24 mouse cellular contexts compared by ENCODE assay signal in the genomic region with DNA sequence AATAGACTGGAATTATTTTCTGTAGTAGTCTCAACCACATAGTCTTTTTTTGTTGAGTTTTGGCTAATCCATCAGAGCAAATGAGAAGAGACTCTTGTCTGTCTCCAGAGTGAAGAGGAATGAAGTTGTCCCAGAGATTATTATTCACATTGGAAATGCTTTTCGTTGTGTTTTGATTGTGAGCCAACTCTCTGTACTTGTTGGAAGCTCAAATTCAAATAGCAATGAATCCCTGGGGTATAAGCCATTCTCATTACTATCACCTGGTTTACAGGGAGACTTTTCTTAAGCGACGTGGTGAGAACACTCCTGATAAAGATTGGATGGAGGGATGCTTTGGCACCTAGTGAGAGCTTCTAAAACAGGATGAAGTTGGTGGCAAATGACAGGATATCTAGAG.
DNase-seq lines count a peak whose midpoint lies in the region; ATAC-seq and TF ChIP-seq lines count a peak whose summit lies in the region.
"Had no signal": no experiment of that assay in that cellular context is flagged by ENCODE, and none has a peak within 500 bp of the region (broad histone marks: within the 10 kb centered on the region; RNA-seq: fewer than 3 reads in every experiment).

No protein-coding gene starts in this region.

- no peak for TF ChIP-seq POLR2A in limb, embryonic 14.5 days (IDR thresholded peaks at IDR 0.05; ENCODE audit: borderline replicate concordance, extremely low read depth, insufficient read depth, insufficient read length)

- H3K4me3 ChIP-seq in gastrocnemius, adult 2 months: no peak overlapping the region
- no peak overlapping the region for H3K4me3 ChIP-seq in limb, embryonic 14.5 days (replicated peaks; ENCODE audit: low read length)
- H3K4me3 ChIP-seq in limb, embryonic 10.5 days: no peak overlapping the region
- H3K4me3 ChIP-seq: embryonic facial prominence, embryonic 12.5 days; embryonic facial prominence, embryonic 15.5 days; erythroblast, embryonic 14.5 days; forebrain, embryonic 10.5 days; forebrain, embryonic 12.5 days had no signal

- H3K27me3 ChIP-seq in limb, embryonic 14.5 days (ENCODE audit: control insufficient read depth, insufficient read depth, low read length): no peaks in the 10 kb centered on the region
- no peaks in the 10 kb centered on the region for H3K27me3 ChIP-seq in limb, embryonic 10.5 days (ENCODE audit: low read depth, poor library complexity, severe bottlenecking)
- H3K27me3 ChIP-seq: embryonic facial prominence, embryonic 12.5 days; embryonic facial prominence, embryonic 15.5 days; forebrain, embryonic 12.5 days had no signal

- no peak overlapping the region for H3K4me2 ChIP-seq in limb, embryonic 14.5 days (replicated peaks; ENCODE audit: low read depth, low read length, severe bottlenecking)
- H3K4me2 ChIP-seq: embryonic facial prominence, embryonic 12.5 days; embryonic facial prominence, embryonic 15.5 days; forebrain, embryonic 12.5 days had no signal

- no peak for TF ChIP-seq CTCF in gastrocnemius, adult 2 months (IDR thresholded peaks at IDR 0.05)

- WGBS in limb, embryonic 14.5 days: 52% methylated on average over 3 of the region's 3 CpGs
- 85% methylated on average over 3 of the region's 3 CpGs for WGBS in limb, embryonic 10.5 days

- H3K4me1 ChIP-seq in limb, embryonic 14.5 days (ENCODE audit: control insufficient read depth, insufficient read depth, low read length): no peaks in the 10 kb centered on the region
- H3K4me1 ChIP-seq in limb, embryonic 10.5 days: no peaks in the 10 kb centered on the region
- H3K4me1 ChIP-seq: forebrain, embryonic 10.5 days; forebrain, embryonic 12.5 days had no signal

- H3K36me3 ChIP-seq in limb, embryonic 14.5 days (ENCODE audit: control insufficient read depth, insufficient read depth, low read length): no peaks in the 10 kb centered on the region
- no peaks in the 10 kb centered on the region for H3K36me3 ChIP-seq in limb, embryonic 10.5 days
- H3K36me3 ChIP-seq: embryonic facial prominence, embryonic 12.5 days; embryonic facial prominence, embryonic 15.5 days; forebrain, embryonic 10.5 days; forebrain, embryonic 12.5 days had no signal

- H3K9ac ChIP-seq in limb, embryonic 14.5 days (ENCODE audit: low read depth, low read length, severe bottlenecking): no peak overlapping the region
- H3K9ac ChIP-seq: embryonic facial prominence, embryonic 12.5 days; embryonic facial prominence, embryonic 15.5 days; forebrain, embryonic 12.5 days had no signal

- ATAC-seq in limb, embryonic 14.5 days (ENCODE audit: low FRiP score, low read depth): no peak
- ATAC-seq: forebrain, embryonic 14.5 days had no signal

- peak overlapping the region; percentile 51 for H3K27ac ChIP-seq in gastrocnemius, adult 2 months
- H3K27ac ChIP-seq in limb, embryonic 14.5 days (replicated peaks; ENCODE audit: low read depth, low read length): no peak overlapping the region
- H3K27ac ChIP-seq in limb, embryonic 10.5 days: no peak overlapping the region
- H3K27ac ChIP-seq: embryonic facial prominence, embryonic 12.5 days; embryonic facial prominence, embryonic 15.5 days; forebrain, embryonic 10.5 days; forebrain, embryonic 12.5 days had no signal

- H3K9me3 ChIP-seq in limb, embryonic 14.5 days (ENCODE audit: control insufficient read depth, low read length): no peaks in the 10 kb centered on the region
- H3K9me3 ChIP-seq in limb, embryonic 10.5 days (replicated peaks): no peaks in the 10 kb centered on the region
- H3K9me3 ChIP-seq: embryonic facial prominence, embryonic 12.5 days; embryonic facial prominence, embryonic 15.5 days; forebrain, embryonic 10.5 days; forebrain, embryonic 12.5 days had no signal

- no peak for DNase-seq in gastrocnemius, adult 2 months
- no peak for DNase-seq in gastrocnemius, adult 8-10 months (ENCODE audit: low spot score in 2 of 2)
- DNase-seq in heart, adult 8-10 months (ENCODE audit: low spot score): peak; percentile 55
- no peak for DNase-seq in heart, postnatal 4 days
- peak; percentile 39 for DNase-seq in limb, embryonic 14.5 days (ENCODE audit: low spot score)
- DNase-seq in limb, embryonic 10.5 days (ENCODE audit: low spot score): no peak
- peak; percentile 55 for DNase-seq in skeletal muscle tissue, adult 2 months (ENCODE audit: low read depth, low spot score)
- DNase-seq in retina, postnatal 1 day: no peak
- DNase-seq: adrenal gland, adult 2 months; adrenal gland, postnatal 10 days; adrenal gland, postnatal 25 days; cerebellum, adult 11 months; cerebellum, adult 18-20 months; cerebellum, adult 8-10 months; cerebellum, adult 9-11 months; cerebellum, postnatal 14 days; cerebellum, postnatal 36 days; embryo, embryonic 11 days had no signal

- intact Hi-C loops in gastrocnemius, adult 2 months (cut with DNase I): loop anchor here (10.0 kb wide), 1 partner anchor 471 kb away; no protein-coding TSS in a partner anchor

Comparison
In these comparisons a context has a peak if more than half of its experiments do, and no peak if none do; other contexts are left out.
1. DNase-seq: peak in heart, adult 8-10 months (single experiment), limb, embryonic 14.5 days (single experiment) and skeletal muscle tissue, adult 2 months (single experiment); none in gastrocnemius, adult 2 months (single experiment), gastrocnemius, adult 8-10 months (0 of 2), heart, postnatal 4 days (single experiment), limb, embryonic 10.5 days (single experiment) and retina, postnatal 1 day (single experiment).